Mouse (Mus musculus) stomach, embryonic 14.5 days (tissue): ENCODE results near the gene Bicral. TPM values are rescaled to one million over a fixed set of nuclear protein-coding genes. Genes with fewer than 3 reads are reported as not detected.

Experiments used
- ATAC-seq: fragments of 200-750 bp; cut with Nextera tagmentation; 2 replicates; pipeline ENCODE4 v1.8.0; 2017; ENCODE audit warnings: low read depth, moderate TSS enrichment; ENCODE audit not compliant: insufficient number of reproducible peaks, insufficient read depth, low FRiP score
- H3K27ac ChIP-seq: fragments of 300-500 bp; sonication (generic); 2 replicates; pipeline ENCODE4 v1.5.1; 2014; ENCODE audit warnings: mild to moderate bottlenecking, low read length, moderate library complexity, mixed read lengths
- H3K27me3 ChIP-seq: fragments of 300-500 bp; sonication (generic); 2 replicates; pipeline ENCODE4 v1.6.1; 2014; ENCODE audit warnings: low read length, control low read depth, mixed read lengths; ENCODE audit not compliant: control insufficient read depth, insufficient read depth
- H3K36me3 ChIP-seq: fragments of 300-500 bp; sonication (generic); 2 replicates; pipeline ENCODE4 v1.6.1; 2014; ENCODE audit warnings: mild to moderate bottlenecking, control low read depth, low read length, moderate library complexity, mixed read lengths; ENCODE audit not compliant: control insufficient read depth, insufficient read depth
- H3K4me1 ChIP-seq: fragments of 300-500 bp; sonication (generic); 2 replicates; pipeline ENCODE4 v1.6.1; 2014; ENCODE audit warnings: low read length, control low read depth, mixed read lengths; ENCODE audit not compliant: control insufficient read depth, insufficient read depth
- H3K4me2 ChIP-seq: fragments of 300-500 bp; sonication (generic); replicated peaks from 2 replicates; pipeline ENCODE4 v1.6.1; 2014; ENCODE audit warnings: low read depth, low read length, control low read depth
- H3K4me3 ChIP-seq: fragments of 300-500 bp; sonication (generic); 2 replicates; pipeline ENCODE4 v1.5.1; 2014; ENCODE audit warnings: low read depth, low read length, control low read depth
- H3K9ac ChIP-seq: fragments of 300-500 bp; sonication (generic); replicated peaks from 2 replicates; pipeline ENCODE4 v1.6.1; 2014; ENCODE audit warnings: low read depth, mild to moderate bottlenecking, control low read depth, low read length, moderate library complexity, mixed read lengths
- H3K9me3 ChIP-seq: fragments of 300-500 bp; sonication (generic); 2 replicates; pipeline ENCODE4 v1.6.1; 2016; ENCODE audit warnings: low read depth, low read length, control low read depth; ENCODE audit not compliant: control insufficient read depth
- WGBS: fragments of 180-500 bp; shearing (Covaris S2); extraction: QIAGEN DNeasy Blood & Tissue Kit; methylation state at CpG from one replicate; pipeline ENCODE4 v1.1.7; 2014; 5-methylcytosine and 5-hydroxymethylcytosine counted together
- polyA plus RNA-seq: library from polyadenylated mRNA; unstranded; fragments of >200 nt; fragmentation: Nextera tagmentation; extraction: Ambion mirVana; gene quantifications from 2 replicates; pipeline ENCODE4 v1.2.1, GENCODE M21; 2014

Bicral gene
- polyA plus RNA-seq, 1 experiment from 2014 or later, result 6.6 TPM

GRCm38 (mm10) chr17:46879841-46880311 lies 21.6 kb upstream of the Bicral start:
- H3K9me3 ChIP-seq, result no peaks in the 10 kb centered on the region
- WGBS, result 22% methylated on average over 14 of the region's 14 CpGs
- no peak overlapping the region for H3K9ac ChIP-seq
- no peak overlapping the region for H3K4me3 ChIP-seq
- H3K4me2 ChIP-seq, result no peak overlapping the region
- no peak for ATAC-seq
- H3K4me1 ChIP-seq, result 0 out of 2 replicates have a peak, but pooled peaks cover 6% of the 10 kb centered on the region
- H3K27me3 ChIP-seq, result no peaks in the 10 kb centered on the region
- H3K36me3 ChIP-seq, result no peaks in the 10 kb centered on the region
- peak overlapping the region; percentile 22; the same call in 1 of the 2 replicates for H3K27ac ChIP-seq

GRCm38 (mm10) chr17:46877061-46877460 lies 18.8 kb upstream of the Bicral start:
- Histone ChIP-seq H3K4me1 (0 out of 2 replicates have a peak, but pooled peaks cover 15% of the 10 kb centered on the region), H3K4me2 (no peak overlapping the region), H3K9ac (no peak overlapping the region), H3K36me3 (no peaks in the 10 kb centered on the region), H3K27me3 (no peaks in the 10 kb centered on the region), H3K9me3 (no peaks in the 10 kb centered on the region), H3K4me3 (no peak overlapping the region), H3K27ac (peak overlapping the region; percentile 34; the same call in 1 of the 2 replicates)
- ATAC-seq, result no peak
- WGBS, result 75% methylated on average over 5 of the region's 5 CpGs

GRCm38 (mm10) chr17:46876371-46876950 lies 18.2 kb upstream of the Bicral start:
- Histone ChIP-seq H3K9me3 (no peaks in the 10 kb centered on the region), H3K9ac (no peak overlapping the region), H3K4me3 (no peak overlapping the region), H3K4me1 (0 out of 2 replicates have a peak, but pooled peaks cover 15% of the 10 kb centered on the region), H3K27ac (peak overlapping the region; percentile 34; the same call in 1 of the 2 replicates), H3K27me3 (no peaks in the 10 kb centered on the region), H3K36me3 (no peaks in the 10 kb centered on the region), H3K4me2 (no peak overlapping the region)
- no peak; the same call in 1 of the 2 replicates for ATAC-seq
- WGBS, result 43% methylated on average over 8 of the region's 8 CpGs

- 72% methylated on average over 3 of the region's 3 CpGs for WGBS
- Histone ChIP-seq H3K9ac (no peak overlapping the region), H3K27ac (no peak overlapping the region), H3K36me3 (no peaks in the 10 kb centered on the region), H3K4me3 (no peak overlapping the region), H3K27me3 (no peaks in the 10 kb centered on the region), H3K9me3 (no peaks in the 10 kb centered on the region), H3K4me1 (0 out of 2 replicates have a peak, but pooled peaks cover 15% of the 10 kb centered on the region), H3K4me2 (no peak overlapping the region)
- no peak for ATAC-seq
Observed at GRCm38 (mm10) chr17:46875626-46876025, 17.3 kb upstream of the Bicral start.

GRCm38 (mm10) chr17:46874133-46874532 lies 15.9 kb upstream of the Bicral start:
- Histone ChIP-seq H3K4me3 (no peak overlapping the region), H3K4me2 (no peak overlapping the region), H3K27me3 (no peaks in the 10 kb centered on the region), H3K4me1 (0 out of 2 replicates have a peak, but pooled peaks cover 9% of the 10 kb centered on the region), H3K36me3 (no peaks in the 10 kb centered on the region), H3K9me3 (no peaks in the 10 kb centered on the region), H3K27ac (no peak overlapping the region), H3K9ac (no peak overlapping the region)
- 25% methylated on average over 10 of the region's 10 CpGs for WGBS
- peak; percentile 29; the same call in 1 of the 2 replicates for ATAC-seq

- Histone ChIP-seq H3K4me1 (0 out of 2 replicates have a peak, but pooled peaks cover 9% of the 10 kb centered on the region), H3K4me2 (no peak overlapping the region), H3K4me3 (no peak overlapping the region), H3K27me3 (no peaks in the 10 kb centered on the region), H3K9ac (no peak overlapping the region), H3K27ac (no peak overlapping the region), H3K36me3 (no peaks in the 10 kb centered on the region), H3K9me3 (no peaks in the 10 kb centered on the region)
- no peak for ATAC-seq
- 66% methylated on average over 7 of the region's 7 CpGs for WGBS
Observed at GRCm38 (mm10) chr17:46872806-46873205, 14.5 kb upstream of the Bicral start.

GRCm38 (mm10) chr17:46870913-46871312 lies 12.6 kb upstream of the Bicral start:
- Histone ChIP-seq H3K9ac (no peak overlapping the region), H3K27me3 (no peaks in the 10 kb centered on the region), H3K4me1 (0 out of 2 replicates have a peak, but pooled peaks cover 9% of the 10 kb centered on the region), H3K4me3 (no peak overlapping the region), H3K27ac (no peak overlapping the region), H3K4me2 (no peak overlapping the region), H3K36me3 (no peaks in the 10 kb centered on the region), H3K9me3 (no peaks in the 10 kb centered on the region)
- ATAC-seq, result no peak
- WGBS, result 33% methylated on average over 1 of the region's 1 CpGs

GRCm38 (mm10) chr17:46870204-46870798 lies 12.0 kb upstream of the Bicral start:
- H3K4me2 ChIP-seq, result no peak overlapping the region
- H3K9ac ChIP-seq, result no peak overlapping the region
- no peaks in the 10 kb centered on the region for H3K27me3 ChIP-seq
- no peaks in the 10 kb centered on the region for H3K36me3 ChIP-seq
- 0 out of 2 replicates have a peak, but pooled peaks cover 9% of the 10 kb centered on the region for H3K4me1 ChIP-seq
- H3K9me3 ChIP-seq, result no peaks in the 10 kb centered on the region
- H3K4me3 ChIP-seq, result no peak overlapping the region
- 87% methylated on average over 5 of the region's 5 CpGs for WGBS
- no peak for ATAC-seq
- H3K27ac ChIP-seq, result no peak overlapping the region
